ENCODE assay signal across 8 mouse cellular contexts in the genomic region with DNA sequence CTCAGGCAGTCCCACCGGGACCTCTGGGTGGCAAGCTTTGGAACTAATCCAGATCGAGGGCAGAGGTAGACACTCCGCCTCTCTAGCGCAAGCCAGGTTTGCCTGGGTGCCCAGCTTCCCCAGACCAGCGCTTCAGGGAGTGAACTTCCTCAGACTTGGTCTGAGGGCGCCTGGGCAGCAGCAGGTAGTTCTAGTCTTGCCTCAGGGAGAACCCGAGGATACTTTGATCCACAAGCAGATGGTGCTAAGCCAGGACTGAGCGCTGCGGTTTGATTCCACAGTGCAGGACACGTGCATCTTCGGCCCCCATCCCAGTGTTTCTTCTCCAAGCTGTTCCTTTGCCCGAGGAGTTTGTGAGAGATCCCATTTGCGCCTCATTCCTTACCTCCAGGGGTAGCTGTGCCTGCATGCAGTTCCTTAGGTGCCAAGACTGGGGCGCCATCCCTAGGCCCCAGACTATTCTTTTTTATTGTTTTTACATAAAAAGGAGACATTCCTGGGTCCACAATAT.
DNase-seq lines count a peak whose midpoint lies in the region; ATAC-seq and TF ChIP-seq lines count a peak whose summit lies in the region.

No protein-coding gene starts in this region.

- peak overlapping the region; percentile 73 for H3K4me2 ChIP-seq in hindbrain, postnatal 0 days (ENCODE audit: low read depth, low read length)
- H3K4me2 ChIP-seq in midbrain, embryonic 13.5 days (replicated peaks): peak overlapping the region; percentile 98

- peak overlapping the region; percentile 60 for H3K4me3 ChIP-seq in hindbrain, postnatal 0 days (ENCODE audit: low read length)
- peak overlapping the region; percentile 59 for H3K4me3 ChIP-seq in midbrain, embryonic 13.5 days (replicated peaks)

- H3K36me3 ChIP-seq in hindbrain, postnatal 0 days (ENCODE audit: insufficient read depth, low read length): no peaks in the 10 kb centered on the region
- H3K36me3 ChIP-seq in midbrain, embryonic 13.5 days: no peaks in the 10 kb centered on the region

- no peak overlapping the region for H3K27ac ChIP-seq in hindbrain, postnatal 0 days
- H3K27ac ChIP-seq in midbrain, embryonic 13.5 days: no peak overlapping the region

- TF ChIP-seq CTCF in hindbrain, postnatal 0 days (IDR thresholded peaks at IDR 0.05; ENCODE audit: low read depth): peak; percentile 60

- ATAC-seq in hindbrain, postnatal 0 days: 0 out of 2 replicates have a peak, but pooled peaks have one; percentile 17
- ATAC-seq in midbrain, embryonic 13.5 days: no peak
- ATAC-seq in inflammation-experienced regulatory T-cells, adult 6 months: no peak

- DNase-seq in ES-CJ7 (ENCODE audit: low read depth, low spot score): peak; percentile 17
- DNase-seq in embryo, embryonic 9.5 days (ENCODE audit: extremely low spot score): peak; percentile 14
- DNase-seq in hindbrain, postnatal 0 days (ENCODE audit: low spot score): peak; percentile 39
- no peak for DNase-seq in thymus, postnatal 14 days
- no peak for DNase-seq in spleen, postnatal 10 days (ENCODE audit: low spot score in 2 of 2)
- DNase-seq in adrenal gland, adult 18-20 months (ENCODE audit: low spot score in 2 of 2): no peak

- WGBS in hindbrain, postnatal 0 days: 3% methylated on average over 14 of the region's 14 CpGs
- 5% methylated on average over 14 of the region's 14 CpGs for WGBS in midbrain, embryonic 13.5 days

- H3K9me3 ChIP-seq in hindbrain, postnatal 0 days (ENCODE audit: low read length): no peaks in the 10 kb centered on the region
- H3K9me3 ChIP-seq in midbrain, embryonic 13.5 days: no peaks in the 10 kb centered on the region

- no peaks in the 10 kb centered on the region for H3K27me3 ChIP-seq in hindbrain, postnatal 0 days (ENCODE audit: insufficient read depth, low read length)
- H3K27me3 ChIP-seq in midbrain, embryonic 13.5 days: peaks cover 56% of the 10 kb centered on the region

- H3K4me1 ChIP-seq in hindbrain, postnatal 0 days (ENCODE audit: insufficient read depth, low read length): peaks cover 4% of the 10 kb centered on the region
- H3K4me1 ChIP-seq in midbrain, embryonic 13.5 days (replicated peaks): peaks cover 18% of the 10 kb centered on the region

- H3K9ac ChIP-seq in hindbrain, postnatal 0 days (replicated peaks; ENCODE audit: low read length): peak overlapping the region; percentile 62
- peak overlapping the region; percentile 72; the same call in 1 of the 2 replicates for H3K9ac ChIP-seq in midbrain, embryonic 13.5 days (replicated peaks)

Comparison
In these comparisons a context has a peak if more than half of its experiments do, and no peak if none do; other contexts are left out.
1. DNase-seq: peak in ES-CJ7 (single experiment), embryo, embryonic 9.5 days (single experiment) and hindbrain, postnatal 0 days (single experiment); none in thymus, postnatal 14 days (single experiment), spleen, postnatal 10 days (0 of 2) and adrenal gland, adult 18-20 months (0 of 2).